Comparison of ENCODE assay signal across 8 mouse cellular contexts in the genomic region with DNA sequence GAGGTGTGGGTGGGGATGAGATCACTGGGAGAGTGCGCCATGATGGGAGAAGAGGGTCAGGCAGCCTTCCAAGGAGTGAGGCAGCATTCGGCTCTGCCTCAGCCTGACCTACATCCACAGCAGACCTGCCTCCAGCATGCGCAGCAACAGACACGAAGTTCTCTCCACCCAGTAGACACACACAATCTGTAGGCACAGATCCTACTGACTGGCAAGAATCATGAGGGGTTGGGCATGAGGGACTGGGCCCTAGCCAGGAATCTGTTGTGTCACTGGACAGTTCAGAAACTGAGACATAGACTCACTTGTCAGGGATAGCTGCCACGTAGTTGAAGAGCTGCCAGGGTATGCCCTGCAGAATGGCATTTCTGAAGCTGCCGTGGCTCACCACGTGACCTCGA. TPM values are rescaled to one million over a fixed set of nuclear protein-coding genes. Genes with fewer than 3 reads are reported as not detected.
DNase-seq lines count a peak whose midpoint lies in the region; ATAC-seq lines count a peak whose summit lies in the region.

No protein-coding gene starts in this region.

- ATAC-seq in frontal cortex, adult (ENCODE audit: low TSS enrichment), result peak; percentile 97
- no peak for ATAC-seq in activated CD4-positive, CD25-positive, alpha-beta regulatory T cell, adult 4 months

- intact Hi-C loops in heart, postnatal 36 days (cut with DNase I), result no loop called here

- DNase-seq in frontal cortex, postnatal 14 days (ENCODE audit: low spot score in 2 of 2), result no peak
- DNase-seq in right cerebral cortex, adult 2 months (ENCODE audit: low spot score in 2 of 2), result peak; percentile 46 to 54
- DNase-seq in right cerebral cortex, postnatal 10 days (ENCODE audit: low spot score in 2 of 2), result no peak
- DNase-seq in heart, postnatal 36 days, result peak; percentile 21 to 27
- peak; percentile 63 for DNase-seq in telencephalon, adult 2 months (ENCODE audit: low read depth, low spot score)
- no peak for DNase-seq in thymus, postnatal 14 days

RNA-seq across cellular contexts. Expression of gene Mesd, which starts 57.4 kb away (rescaled TPM):
- total RNA-seq in heart, postnatal 36 days (2021), result 10 to 100 TPM; 47.6 to 50.3 TPM
- 10 to 100 TPM; 31.8 to 38.0 TPM for polyA plus RNA-seq in activated CD4-positive, CD25-positive, alpha-beta regulatory T cell, adult 4 months (2017; shearing (Covaris generic))

RNA-seq across cellular contexts. Expression of gene Tlnrd1, which starts 57.6 kb away (rescaled TPM):
- 1 to 10 TPM; 8.5 to 8.8 TPM for total RNA-seq in heart, postnatal 36 days (2021)
- polyA plus RNA-seq in activated CD4-positive, CD25-positive, alpha-beta regulatory T cell, adult 4 months (2017; shearing (Covaris generic)), result under 1 TPM; 0.70 to 0.93 TPM

Comparison
In these comparisons a context has a peak if more than half of its experiments do, and no peak if none do; other contexts are left out.
1. DNase-seq: peak in right cerebral cortex, adult 2 months (2 of 2), heart, postnatal 36 days (2 of 2) and telencephalon, adult 2 months (single experiment); none in frontal cortex, postnatal 14 days (0 of 2), right cerebral cortex, postnatal 10 days (0 of 2) and thymus, postnatal 14 days (single experiment).